Mouse (Mus musculus) midbrain, embryonic 13.5 days (tissue): Measurements from ENCODE around the gene Gm10147. TPM values are rescaled to one million over a fixed set of nuclear protein-coding genes. Genes with fewer than 3 reads are reported as not detected.
"Not testable (repeated sequence)": the region's sequence is repeated elsewhere in the genome, so short reads cannot be mapped to it uniquely, and the experiment has no call there.

Source experiments
- ATAC-seq: fragments of 200-750 bp; cut with Nextera tagmentation; 2 replicates; pipeline ENCODE4 v1.8.0; 2017; ENCODE audit warnings: mild to moderate bottlenecking, moderate TSS enrichment, moderate library complexity
- H3K27ac ChIP-seq: fragments of 300-500 bp; sonication (generic); 2 replicates; pipeline ENCODE4 v1.5.1; 2015; ENCODE audit warnings: inconsistent platforms, mild to moderate bottlenecking, moderate library complexity
- H3K27me3 ChIP-seq: fragments of 300-500 bp; sonication (generic); 2 replicates; pipeline ENCODE4 v1.6.1; 2015; ENCODE audit warnings: mild to moderate bottlenecking, inconsistent platforms
- H3K36me3 ChIP-seq: fragments of 300-500 bp; sonication (generic); 2 replicates; pipeline ENCODE4 v1.6.1; 2015; ENCODE audit warnings: mild to moderate bottlenecking, inconsistent platforms
- H3K4me1 ChIP-seq: fragments of 300-500 bp; sonication (generic); replicated peaks from 2 replicates; pipeline ENCODE4 v1.6.1; 2015; ENCODE audit warnings: inconsistent platforms
- H3K4me2 ChIP-seq: fragments of 300-500 bp; sonication (generic); replicated peaks from 2 replicates; pipeline ENCODE4 v1.6.1; 2015; ENCODE audit warnings: moderate library complexity, mild to moderate bottlenecking, inconsistent platforms
- H3K4me3 ChIP-seq: fragments of 300-500 bp; sonication (generic); replicated peaks from 2 replicates; pipeline ENCODE4 v1.5.1; 2015; ENCODE audit warnings: mild to moderate bottlenecking, inconsistent platforms
- H3K9ac ChIP-seq: fragments of 300-500 bp; sonication (generic); replicated peaks from 2 replicates; pipeline ENCODE4 v1.6.1; 2015; ENCODE audit warnings: mild to moderate bottlenecking, inconsistent platforms
- H3K9me3 ChIP-seq: fragments of 300-500 bp; sonication (generic); 2 replicates; pipeline ENCODE4 v1.6.1; 2016; ENCODE audit warnings: mild to moderate bottlenecking, inconsistent platforms
- WGBS: fragments of 180-500 bp; shearing (Covaris S2); methylation state at CpG from one replicate; pipeline ENCODE4 v1.1.7; 2015; 5-methylcytosine and 5-hydroxymethylcytosine counted together
- microRNA-seq: library from miRNA; unstranded; fragments of <30 nt; microRNA quantifications from one replicate; pipeline ENCODE4, GENCODE M21; 2016
- polyA plus RNA-seq: library from polyadenylated mRNA; unstranded; fragments of >200 nt; fragmentation: Nextera tagmentation; extraction: Ambion mirVana; gene quantifications from 2 replicates; pipeline ENCODE4 v1.2.1, GENCODE M21; 2015

Gm10147 gene
- not detected in 2 replicates for polyA plus RNA-seq

GRCm38 (mm10) chrX:28607742-28608141, at the start of gene Gm10147:
Gm10147 (minus strand) TSS chrX:28607842.
- not testable (repeated sequence) for H3K4me2 ChIP-seq, H3K4me1 ChIP-seq, H3K36me3 ChIP-seq, H3K9me3 ChIP-seq, ATAC-seq, H3K4me3 ChIP-seq, H3K27ac ChIP-seq, H3K9ac ChIP-seq, H3K27me3 ChIP-seq
- no CpG with 5 or more reads among the region's 7 CpGs for WGBS

Small RNA genes lying within 50 kb of the gene (microRNA-seq; reads per million reads assigned to microRNA genes)
- not detected for gene Gm44499
